Mouse (Mus musculus) hindbrain, embryonic 13.5 days (tissue): Measurements from ENCODE around the gene Slc25a18. TPM values are rescaled to one million over a fixed set of nuclear protein-coding genes. Genes with fewer than 3 reads are reported as not detected.

Experiments used
- ATAC-seq: fragments of 200-750 bp; cut with Nextera tagmentation; 2 replicates; pipeline ENCODE4 v1.8.0; 2017; ENCODE audit warnings: moderate TSS enrichment; ENCODE audit not compliant: low FRiP score
- H3K27ac ChIP-seq: fragments of 300-500 bp; sonication (generic); 2 replicates; pipeline ENCODE4 v1.5.1; 2015; ENCODE audit warnings: inconsistent platforms, mild to moderate bottlenecking, moderate library complexity
- H3K27me3 ChIP-seq: fragments of 300-500 bp; sonication (generic); 2 replicates; pipeline ENCODE4 v1.6.1; 2015; ENCODE audit warnings: mild to moderate bottlenecking, inconsistent platforms
- H3K36me3 ChIP-seq: fragments of 300-500 bp; sonication (generic); 2 replicates; pipeline ENCODE4 v1.6.1; 2015; ENCODE audit warnings: mild to moderate bottlenecking, inconsistent platforms
- H3K4me1 ChIP-seq: fragments of 300-500 bp; sonication (generic); replicated peaks from 2 replicates; pipeline ENCODE4 v1.6.1; 2015; ENCODE audit warnings: inconsistent platforms
- H3K4me2 ChIP-seq: fragments of 300-500 bp; sonication (generic); 2 replicates; pipeline ENCODE4 v1.6.1; 2015; ENCODE audit warnings: inconsistent platforms, mild to moderate bottlenecking, moderate library complexity
- H3K4me3 ChIP-seq: fragments of 300-500 bp; sonication (generic); 2 replicates; pipeline ENCODE4 v1.5.1; 2015; ENCODE audit warnings: mild to moderate bottlenecking, inconsistent platforms
- H3K9ac ChIP-seq: fragments of 300-500 bp; sonication (generic); 2 replicates; pipeline ENCODE4 v1.6.1; 2015; ENCODE audit warnings: mild to moderate bottlenecking, inconsistent platforms
- H3K9me3 ChIP-seq: fragments of 300-500 bp; sonication (generic); 2 replicates; pipeline ENCODE4 v1.6.1; 2016; ENCODE audit warnings: inconsistent platforms
- WGBS: fragments of 180-500 bp; shearing (Covaris S2); methylation state at CpG from one replicate; pipeline ENCODE4 v1.1.7; 2015; 5-methylcytosine and 5-hydroxymethylcytosine counted together
- polyA plus RNA-seq: library from polyadenylated mRNA; unstranded; fragments of >200 nt; fragmentation: Nextera tagmentation; extraction: Ambion mirVana; gene quantifications from 2 replicates; pipeline ENCODE4 v1.2.1, GENCODE M21; 2015

The Slc25a18 gene
- polyA plus RNA-seq, 1 experiment from 2014 or later = 6.9 TPM

GRCm38 (mm10) chr6:120777533-120777932, 4.2 kb downstream of the Slc25a18 start:
- ATAC-seq = no peak

GRCm38 (mm10) chr6:120778226-120778625, 4.8 kb downstream of the Slc25a18 start:
- no peaks in the 10 kb centered on the region for H3K27me3 ChIP-seq
- no peak overlapping the region for H3K9ac ChIP-seq
- no peak overlapping the region for H3K4me2 ChIP-seq
- no peaks in the 10 kb centered on the region for H3K9me3 ChIP-seq
- WGBS = 66% methylated on average over 3 of the region's 3 CpGs
- no peak overlapping the region for H3K27ac ChIP-seq
- no peak overlapping the region for H3K4me3 ChIP-seq
- 0 out of 2 replicates have a peak, but pooled peaks cover 5% of the 10 kb centered on the region for H3K36me3 ChIP-seq
- peaks cover 14% of the 10 kb centered on the region for H3K4me1 ChIP-seq
- no peak for ATAC-seq

More at GRCm38 (mm10) chr6:120777533-120777932, 4.2 kb downstream of the Slc25a18 start:
- Histone ChIP-seq H3K4me3 (no peak overlapping the region), H3K36me3 (0 out of 2 replicates have a peak, but pooled peaks cover 5% of the 10 kb centered on the region), H3K9me3 (no peaks in the 10 kb centered on the region), H3K9ac (no peak overlapping the region), H3K27ac (no peak overlapping the region), H3K4me1 (peaks cover 21% of the 10 kb centered on the region), H3K27me3 (no peaks in the 10 kb centered on the region), H3K4me2 (no peak overlapping the region)
- 91% methylated on average over 9 of the region's 9 CpGs for WGBS

GRCm38 (mm10) chr6:120782948-120783347, 9.6 kb downstream of the Slc25a18 start:
- 90% methylated on average over 2 of the region's 2 CpGs for WGBS

GRCm38 (mm10) chr6:120784351-120784750, 11.0 kb downstream of the Slc25a18 start:
- ATAC-seq = no peak
- H3K27ac ChIP-seq = peak overlapping the region; percentile 58
- H3K4me3 ChIP-seq = no peak overlapping the region
- 47% methylated on average over 7 of the region's 7 CpGs for whole genome bisulfite sequencing
- 0 out of 2 replicates have a peak overlapping the region, but pooled peaks have one; percentile 13 for H3K9ac ChIP-seq
- peaks cover 22% of the 10 kb centered on the region for H3K4me1 ChIP-seq
- H3K4me2 ChIP-seq = no peak overlapping the region
- peaks cover 3% of the 10 kb centered on the region for H3K36me3 ChIP-seq
- H3K27me3 ChIP-seq = no peaks in the 10 kb centered on the region
- H3K9me3 ChIP-seq = no peaks in the 10 kb centered on the region

More at GRCm38 (mm10) chr6:120782948-120783347, 9.6 kb downstream of the Slc25a18 start:
- Histone ChIP-seq H3K4me3 (no peak overlapping the region), H3K36me3 (no peaks in the 10 kb centered on the region), H3K4me2 (no peak overlapping the region), H3K9me3 (no peaks in the 10 kb centered on the region), H3K4me1 (peaks cover 22% of the 10 kb centered on the region), H3K27ac (no peak overlapping the region), H3K27me3 (no peaks in the 10 kb centered on the region), H3K9ac (no peak overlapping the region)
- ATAC-seq = no peak

- WGBS = 87% methylated on average over 5 of the region's 5 CpGs
- Histone ChIP-seq H3K4me1 (peaks cover 27% of the 10 kb centered on the region), H3K27ac (no peak overlapping the region), H3K9ac (no peak overlapping the region), H3K4me2 (no peak overlapping the region), H3K27me3 (no peaks in the 10 kb centered on the region), H3K9me3 (no peaks in the 10 kb centered on the region), H3K4me3 (no peak overlapping the region), H3K36me3 (peaks cover 21% of the 10 kb centered on the region)
- no peak for ATAC-seq
Observed at GRCm38 (mm10) chr6:120788068-120788607, 14.8 kb downstream of the Slc25a18 start.

- Histone ChIP-seq H3K27me3 (no peaks in the 10 kb centered on the region), H3K27ac (no peak overlapping the region), H3K4me3 (no peak overlapping the region), H3K36me3 (peaks cover 29% of the 10 kb centered on the region), H3K9ac (no peak overlapping the region), H3K9me3 (no peaks in the 10 kb centered on the region), H3K4me1 (peaks cover 27% of the 10 kb centered on the region), H3K4me2 (no peak overlapping the region)
- ATAC-seq = no peak
Observed at GRCm38 (mm10) chr6:120788904-120789303, 15.5 kb downstream of the Slc25a18 start.

GRCm38 (mm10) chr6:120790153-120790552, 16.8 kb downstream of the Slc25a18 start:
- Histone ChIP-seq H3K36me3 (peaks cover 41% of the 10 kb centered on the region), H3K9ac (no peak overlapping the region), H3K4me1 (peaks cover 20% of the 10 kb centered on the region; the same call in 1 of the 2 replicates), H3K27me3 (no peaks in the 10 kb centered on the region), H3K9me3 (no peaks in the 10 kb centered on the region), H3K4me3 (no peak overlapping the region), H3K27ac (no peak overlapping the region), H3K4me2 (no peak overlapping the region)
- ATAC-seq = no peak
- WGBS = 92% methylated on average over 10 of the region's 11 CpGs

GRCm38 (mm10) chr6:120790717-120791116, 17.3 kb downstream of the Slc25a18 start:
- H3K9me3 ChIP-seq = no peaks in the 10 kb centered on the region
- H3K9ac ChIP-seq = no peak overlapping the region
- H3K27ac ChIP-seq = no peak overlapping the region
- no peaks in the 10 kb centered on the region for H3K27me3 ChIP-seq
- no peak for ATAC-seq
- no peak overlapping the region for H3K4me3 ChIP-seq
- WGBS = 50% methylated on average over 5 of the region's 5 CpGs
- H3K36me3 ChIP-seq = peaks cover 47% of the 10 kb centered on the region
- H3K4me2 ChIP-seq = no peak overlapping the region
- peaks cover 16% of the 10 kb centered on the region; the same call in 1 of the 2 replicates for H3K4me1 ChIP-seq

- 84% methylated on average over 8 of the region's 8 CpGs for WGBS
- ATAC-seq = no peak
- no peak overlapping the region for H3K9ac ChIP-seq
- H3K27me3 ChIP-seq = no peaks in the 10 kb centered on the region
- no peak overlapping the region for H3K27ac ChIP-seq
- H3K36me3 ChIP-seq = peaks cover 69% of the 10 kb centered on the region
- peaks cover 5% of the 10 kb centered on the region; the same call in 1 of the 2 replicates for H3K4me1 ChIP-seq
- H3K9me3 ChIP-seq = no peaks in the 10 kb centered on the region
- no peak overlapping the region for H3K4me3 ChIP-seq
- H3K4me2 ChIP-seq = no peak overlapping the region
Observed at GRCm38 (mm10) chr6:120792947-120793346, 19.6 kb downstream of the Slc25a18 start.

- Histone ChIP-seq H3K9ac (no peak overlapping the region), H3K27me3 (no peaks in the 10 kb centered on the region), H3K36me3 (peaks cover 92% of the 10 kb centered on the region), H3K4me2 (no peak overlapping the region), H3K4me1 (peaks cover 5% of the 10 kb centered on the region; the same call in 1 of the 2 replicates), H3K9me3 (no peaks in the 10 kb centered on the region), H3K4me3 (no peak overlapping the region), H3K27ac (no peak overlapping the region)
- no peak for ATAC-seq
- 91% methylated on average over 5 of the region's 5 CpGs for WGBS
Observed at GRCm38 (mm10) chr6:120795422-120796086, 22.2 kb downstream of the Slc25a18 start.

GRCm38 (mm10) chr6:120796111-120796510, 22.7 kb downstream of the Slc25a18 start:
- Histone ChIP-seq H3K4me3 (no peak overlapping the region), H3K27me3 (no peaks in the 10 kb centered on the region), H3K9ac (no peak overlapping the region), H3K9me3 (no peaks in the 10 kb centered on the region), H3K4me1 (no peaks in the 10 kb centered on the region), H3K27ac (no peak overlapping the region), H3K36me3 (peaks cover 97% of the 10 kb centered on the region), H3K4me2 (no peak overlapping the region)
- 88% methylated on average over 2 of the region's 2 CpGs for WGBS
- ATAC-seq = no peak

GRCm38 (mm10) chr6:120798019-120798418, 24.6 kb downstream of the Slc25a18 start:
- Histone ChIP-seq H3K9ac (no peak overlapping the region), H3K27me3 (no peaks in the 10 kb centered on the region), H3K4me2 (no peak overlapping the region), H3K36me3 (peaks cover 100% of the 10 kb centered on the region), H3K9me3 (no peaks in the 10 kb centered on the region), H3K4me3 (no peak overlapping the region), H3K4me1 (no peaks in the 10 kb centered on the region), H3K27ac (no peak overlapping the region)
- ATAC-seq = no peak
- 94% methylated on average over 7 of the region's 7 CpGs for WGBS

GRCm38 (mm10) chr6:120798905-120799304, 25.5 kb downstream of the Slc25a18 start:
- H3K4me2 ChIP-seq = no peak overlapping the region
- H3K36me3 ChIP-seq = peaks cover 100% of the 10 kb centered on the region
- H3K9ac ChIP-seq = no peak overlapping the region
- no peaks in the 10 kb centered on the region for H3K27me3 ChIP-seq
- no peak overlapping the region for H3K4me3 ChIP-seq
- no peaks in the 10 kb centered on the region for H3K9me3 ChIP-seq
- no peak for ATAC-seq
- WGBS = 92% methylated on average over 4 of the region's 4 CpGs
- no peak overlapping the region for H3K27ac ChIP-seq
- no peaks in the 10 kb centered on the region for H3K4me1 ChIP-seq
